Mouse (Mus musculus): ENCODE results near the gene Zbtb22. TPM values are rescaled to one million over a fixed set of nuclear protein-coding genes. Genes with fewer than 3 reads are reported as not detected.
"Not testable (repeated sequence)": the region's sequence is repeated elsewhere in the genome, so short reads cannot be mapped to it uniquely, and the experiment has no call there.

The Zbtb22 gene
- polyA plus RNA-seq, 1 experiment: 11.1 TPM

- peaks cover 2% of the 10 kb centered on the region; the same call in 1 of the 2 replicates for H3K4me1 ChIP-seq (ENCODE audit: control insufficient read depth, insufficient read depth, insufficient read length, low read length)
- H3K4me3 ChIP-seq (ENCODE audit: insufficient read depth, low read depth, low read length): no peak overlapping the region
- H3K27ac ChIP-seq (replicated peaks; ENCODE audit: low read depth, low read length): peak overlapping the region; percentile 50
Measured at GRCm38 (mm10) chr17:33899642-33900041, 16.1 kb upstream of the Zbtb22 start.

- Histone ChIP-seq H3K27ac (replicated peaks; ENCODE audit: low read depth, low read length) (peak overlapping the region; percentile 84), H3K4me3 (ENCODE audit: insufficient read depth, low read depth, low read length) (no peak overlapping the region), H3K4me1 (ENCODE audit: control insufficient read depth, insufficient read depth, insufficient read length, low read length) (peaks cover 2% of the 10 kb centered on the region; the same call in 1 of the 2 replicates)
Measured at GRCm38 (mm10) chr17:33900281-33900988, 15.3 kb upstream of the Zbtb22 start.

DNA sequence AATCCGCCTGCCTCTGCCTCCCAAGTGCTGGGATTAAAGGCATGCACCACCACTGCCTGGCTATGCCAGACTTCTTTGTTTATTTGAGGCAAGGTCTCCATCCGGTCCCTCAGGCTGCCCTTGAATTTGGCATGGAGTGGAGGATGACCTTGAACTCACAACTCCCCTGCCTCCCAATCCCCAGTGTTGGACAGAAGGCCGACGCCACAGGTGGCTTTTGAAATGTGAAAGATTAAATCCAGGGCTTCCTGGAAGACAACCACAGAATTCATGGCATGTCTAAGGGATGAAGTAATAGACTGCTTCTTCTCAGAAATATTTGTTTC lies 14.8 kb upstream of the Zbtb22 start:
- peaks cover 2% of the 10 kb centered on the region; the same call in 1 of the 2 replicates for H3K4me1 ChIP-seq (ENCODE audit: control insufficient read depth, insufficient read depth, insufficient read length, low read length)
- H3K27ac ChIP-seq (replicated peaks; ENCODE audit: low read depth, low read length): peak overlapping the region; percentile 84
- no peak overlapping the region for H3K4me3 ChIP-seq (ENCODE audit: insufficient read depth, low read depth, low read length)

GRCm38 (mm10) chr17:33901653-33902052 lies 14.1 kb upstream of the Zbtb22 start:
- Histone ChIP-seq H3K27ac (replicated peaks; ENCODE audit: low read depth, low read length) (peak overlapping the region; percentile 50), H3K4me3 (ENCODE audit: insufficient read depth, low read depth, low read length) (no peak overlapping the region), H3K4me1 (ENCODE audit: control insufficient read depth, insufficient read depth, insufficient read length, low read length) (peaks cover 2% of the 10 kb centered on the region; the same call in 1 of the 2 replicates)

GRCm38 (mm10) chr17:33902079-33902478 lies 13.6 kb upstream of the Zbtb22 start:
- Histone ChIP-seq H3K4me3 (ENCODE audit: insufficient read depth, low read depth, low read length) (no peak overlapping the region), H3K27ac (replicated peaks; ENCODE audit: low read depth, low read length) (peak overlapping the region; percentile 80), H3K4me1 (ENCODE audit: control insufficient read depth, insufficient read depth, insufficient read length, low read length) (peaks cover 2% of the 10 kb centered on the region; the same call in 1 of the 2 replicates)

GRCm38 (mm10) chr17:33902491-33902890 lies 13.2 kb upstream of the Zbtb22 start:
- Histone ChIP-seq H3K4me3 (ENCODE audit: insufficient read depth, low read depth, low read length) (no peak overlapping the region), H3K27ac (replicated peaks; ENCODE audit: low read depth, low read length) (0 out of 2 replicates have a peak overlapping the region, but pooled peaks have one; percentile 53), H3K4me1 (ENCODE audit: control insufficient read depth, insufficient read depth, insufficient read length, low read length) (peaks cover 2% of the 10 kb centered on the region; the same call in 1 of the 2 replicates)

- H3K27ac ChIP-seq (replicated peaks; ENCODE audit: low read depth, low read length); H3K4me1 ChIP-seq (ENCODE audit: control insufficient read depth, insufficient read depth, insufficient read length, low read length); H3K4me3 ChIP-seq (ENCODE audit: insufficient read depth, low read depth, low read length): not testable (repeated sequence)
Measured at GRCm38 (mm10) chr17:33903911-33904651, 11.6 kb upstream of the Zbtb22 start.

DNA sequence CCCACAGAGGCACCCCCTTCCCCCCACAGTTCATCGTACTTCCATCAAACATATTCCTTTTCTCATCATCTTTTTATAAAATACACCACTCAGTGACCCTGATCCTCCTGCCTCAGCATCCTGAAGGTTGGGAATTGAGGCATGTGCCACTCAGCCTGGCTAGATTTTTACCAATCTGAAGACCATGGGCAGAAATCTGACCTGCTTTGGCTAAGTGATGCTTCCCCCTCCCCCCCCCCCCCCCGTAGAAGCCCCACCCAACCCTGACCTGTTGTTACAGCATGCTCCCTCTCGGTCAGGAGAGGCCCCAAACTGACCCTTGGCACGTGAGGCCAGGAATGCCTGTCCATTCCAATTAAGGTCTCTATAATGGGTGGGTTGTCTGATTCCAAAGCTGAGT lies 10.9 kb upstream of the Zbtb22 start, which contains the start of gene Platr17:
TSS of gene Platr17 (plus strand) at position 301 of the 400 bp plus-strand sequence.
- not testable (repeated sequence) for H3K4me3 ChIP-seq (ENCODE audit: insufficient read depth, low read depth, low read length); H3K4me1 ChIP-seq (ENCODE audit: control insufficient read depth, insufficient read depth, insufficient read length, low read length); H3K27ac ChIP-seq (replicated peaks; ENCODE audit: low read depth, low read length)

DNA sequence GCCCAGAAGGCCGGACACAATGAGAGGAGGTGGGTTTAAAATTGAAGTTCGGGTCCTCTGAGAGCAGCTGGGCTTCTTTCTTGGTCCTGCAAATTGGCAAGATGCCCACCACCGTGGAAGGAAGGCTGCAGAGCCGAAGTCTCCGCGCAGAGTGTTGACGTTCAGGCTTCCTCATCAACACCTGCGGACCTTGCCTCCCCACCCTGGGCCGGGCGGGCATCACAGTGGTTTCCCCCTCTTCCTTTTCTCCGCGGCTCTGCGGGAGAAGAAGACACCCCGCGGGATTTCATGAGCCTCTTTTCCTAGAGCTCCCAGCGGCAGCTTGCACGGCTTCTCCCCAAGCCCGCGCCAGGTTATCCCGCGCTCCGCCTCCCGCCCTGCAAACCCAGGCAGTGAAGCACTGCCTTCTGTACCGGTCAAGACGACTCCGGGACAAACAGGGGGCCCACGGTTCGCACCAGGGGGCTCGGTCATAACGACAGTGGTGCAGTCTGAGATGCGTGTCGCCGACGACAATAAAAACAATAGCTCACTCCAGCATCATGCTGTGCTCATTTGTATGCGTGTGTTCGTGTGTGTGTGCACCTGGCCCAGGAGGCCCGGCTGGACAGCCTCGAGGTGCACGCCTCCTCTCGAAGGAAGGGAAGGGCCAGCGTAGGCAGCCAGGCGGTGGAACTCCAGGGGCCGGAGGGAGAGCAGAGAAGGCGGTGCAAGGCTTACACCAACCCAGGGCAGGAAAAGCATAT lies 7.2 kb upstream of the Zbtb22 start:
- Histone ChIP-seq H3K4me1 (ENCODE audit: control insufficient read depth, insufficient read depth, insufficient read length, low read length) (0 out of 2 replicates have a peak, but pooled peaks cover 3% of the 10 kb centered on the region), H3K27ac (replicated peaks; ENCODE audit: low read depth, low read length) (0 out of 2 replicates have a peak overlapping the region, but pooled peaks have one; percentile 4), H3K4me3 (ENCODE audit: insufficient read depth, low read depth, low read length) (peak overlapping the region; percentile 73)

DNA sequence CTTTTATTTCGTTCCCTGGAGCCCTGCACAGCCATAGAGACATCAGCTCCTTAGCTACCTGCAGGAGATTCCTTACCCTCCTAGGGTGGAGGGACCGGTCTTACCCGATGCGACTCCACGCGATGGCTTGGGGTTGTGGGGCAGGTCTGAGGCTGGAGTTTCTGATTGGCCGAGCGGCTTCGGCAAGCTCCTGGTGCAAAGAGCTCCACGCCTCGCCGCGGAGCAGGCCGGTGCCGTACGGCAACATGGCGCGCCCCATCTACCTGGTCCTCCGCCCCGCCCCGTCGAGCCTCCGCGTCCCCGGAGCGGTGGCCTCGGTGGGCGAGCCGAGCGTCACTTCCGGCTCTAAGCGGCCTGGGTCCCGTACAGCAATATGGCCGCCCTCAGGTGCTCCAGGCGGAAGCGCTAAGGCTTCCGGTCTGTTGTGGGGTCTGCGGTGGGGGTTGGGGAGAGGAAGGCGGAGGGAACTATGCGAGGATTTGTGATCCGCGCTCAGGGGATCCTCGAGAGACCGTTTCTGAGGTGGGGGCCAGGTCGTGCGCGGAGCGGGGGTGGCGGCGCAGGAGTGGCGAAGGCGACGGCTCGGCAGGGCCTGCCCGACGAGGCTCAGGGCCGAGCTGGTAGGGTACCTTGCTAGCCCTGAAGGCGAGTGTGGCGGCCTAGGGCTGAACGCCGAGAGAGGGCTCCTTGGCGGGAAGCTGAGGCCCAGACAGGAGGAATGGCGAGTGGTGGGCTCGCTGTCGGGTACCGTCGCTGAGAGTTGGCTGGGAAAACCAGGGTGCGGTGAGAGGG lies 6.4 kb upstream of the Zbtb22 start, which contains the start of gene Daxx:
TSS of gene Daxx (plus strand) at position 338 of the 792 bp plus-strand sequence.
- Histone ChIP-seq H3K27ac (replicated peaks; ENCODE audit: low read depth, low read length) (peak within 1 kb of the TSS; percentile 93), H3K4me1 (ENCODE audit: control insufficient read depth, insufficient read depth, insufficient read length, low read length) (0 out of 2 replicates have a peak, but pooled peaks cover 3% of the 10 kb centered on the region), H3K4me3 (ENCODE audit: insufficient read depth, low read depth, low read length) (peak within 1 kb of the TSS; percentile 82)

DNA sequence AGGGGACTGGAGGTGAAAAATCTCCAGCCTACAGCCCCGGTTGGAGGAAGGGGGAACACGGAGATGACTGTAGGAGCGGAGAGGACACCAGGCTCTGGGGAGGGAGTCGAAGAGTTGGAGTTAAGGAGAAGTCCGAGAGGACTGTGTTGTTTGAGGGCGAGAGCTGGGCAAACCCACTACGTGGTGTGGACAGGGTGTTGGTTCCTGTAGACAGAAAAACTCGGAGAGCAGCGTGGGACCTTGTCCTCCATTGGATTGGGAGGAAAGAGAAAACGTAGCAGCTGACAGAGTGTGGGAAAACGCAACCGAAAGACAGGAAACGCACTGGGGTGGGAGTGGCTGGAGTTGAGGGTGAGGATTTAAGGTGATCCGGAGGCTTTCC lies 5.8 kb upstream of the Zbtb22 start:
- H3K27ac ChIP-seq (replicated peaks; ENCODE audit: low read depth, low read length): peak overlapping the region; percentile 93
- H3K4me3 ChIP-seq (ENCODE audit: insufficient read depth, low read depth, low read length): peak overlapping the region; percentile 82
- 0 out of 2 replicates have a peak, but pooled peaks cover 3% of the 10 kb centered on the region for H3K4me1 ChIP-seq (ENCODE audit: control insufficient read depth, insufficient read depth, insufficient read length, low read length)

- Histone ChIP-seq H3K4me1 (ENCODE audit: control insufficient read depth, insufficient read depth, insufficient read length, low read length) (0 out of 2 replicates have a peak, but pooled peaks cover 3% of the 10 kb centered on the region), H3K27ac (replicated peaks; ENCODE audit: low read depth, low read length) (peak overlapping the region; percentile 93), H3K4me3 (ENCODE audit: insufficient read depth, low read depth, low read length) (peak overlapping the region; percentile 82)
Measured at GRCm38 (mm10) chr17:33910346-33911051, 5.2 kb upstream of the Zbtb22 start.

DNA sequence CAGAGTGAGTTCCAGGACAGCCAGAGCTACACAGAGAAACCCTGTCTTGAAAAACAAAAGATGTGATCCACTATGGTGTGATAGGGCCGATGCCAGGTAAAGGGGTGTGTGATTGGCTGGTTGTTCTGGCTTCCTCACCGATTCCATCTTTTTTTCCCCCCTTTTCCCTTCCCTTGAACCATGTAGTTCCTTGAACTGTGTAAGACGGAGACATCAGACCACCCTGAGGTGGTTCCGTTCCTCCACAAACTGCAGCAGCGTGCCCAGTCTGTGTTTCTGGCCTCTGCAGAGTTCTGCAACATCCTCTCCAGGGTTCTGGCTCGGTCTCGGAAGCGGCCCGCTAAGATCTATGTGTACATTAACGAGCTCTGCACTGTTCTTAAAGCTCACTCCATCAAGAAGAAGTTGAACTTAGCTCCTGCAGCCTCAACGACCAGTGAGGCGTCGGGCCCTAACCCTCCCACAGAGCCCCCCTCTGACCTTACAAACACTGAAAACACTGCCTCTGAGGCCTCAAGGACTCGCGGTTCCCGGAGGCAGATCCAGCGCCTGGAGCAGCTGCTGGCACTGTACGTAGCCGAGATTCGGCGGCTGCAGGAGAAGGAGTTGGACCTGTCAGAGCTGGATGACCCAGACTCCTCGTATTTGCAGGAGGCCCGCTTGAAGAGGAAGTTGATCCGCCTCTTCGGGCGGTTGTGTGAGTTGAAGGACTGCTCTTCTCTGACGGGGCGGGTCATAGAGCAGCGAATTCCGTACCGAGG lies 4.5 kb upstream of the Zbtb22 start:
- H3K4me1 ChIP-seq (ENCODE audit: control insufficient read depth, insufficient read depth, insufficient read length, low read length): 0 out of 2 replicates have a peak, but pooled peaks cover 3% of the 10 kb centered on the region
- no peak overlapping the region for H3K27ac ChIP-seq (replicated peaks; ENCODE audit: low read depth, low read length)
- H3K4me3 ChIP-seq (ENCODE audit: insufficient read depth, low read depth, low read length): no peak overlapping the region
